Mouse (Mus musculus) bone marrow macrophage, adult 2 months (primary cell): ENCODE data around the gene Rnf114.

Experiments used
- CTCF ChIP-seq: IDR thresholded peaks from 2 replicates; pipeline ENCODE4 v1.5.1; 2012; ENCODE audit warnings: low read depth, mild to moderate bottlenecking, low read length, moderate library complexity
- POLR2A ChIP-seq: IDR thresholded peaks from 2 replicates; pipeline ENCODE4 v1.6.1; 2012; ENCODE audit warnings: mild to moderate bottlenecking, low read depth, low read length, borderline replicate concordance

GRCm38 (mm10) chr2:167447207-167447606 is 45.2 kb upstream of the Rnf114 start:
- no peak for TF ChIP-seq CTCF
- TF ChIP-seq POLR2A, result no peak
